Mouse (Mus musculus) thymus, postnatal 25 days (tissue): ENCODE results near the gene S100a13.

Experiments used
- DNase-seq: peaks from one replicate; pipeline ENCODE4 v3.0.0; 2022

The S100a13 gene

GRCm38 (mm10) chr3:90560008-90560628 is 45.9 kb downstream of the S100a13 start, which contains the start of gene S100a3:
TSS of gene S100a3 (plus strand) at chr3:90560578.
- DNase-seq, result no peak
